Mouse (Mus musculus): ENCODE measurements at regions not wholly inside any gene's neighbourhood (a gene's known extent, or its start where the extent isn't known, plus 50 kb on each side); places are given as distances from the start of the nearest gene placed in this dataset.
"Not testable (repeated sequence)": the region's sequence is repeated elsewhere in the genome, so short reads cannot be mapped to it uniquely, and the experiment has no call there.

DNA sequence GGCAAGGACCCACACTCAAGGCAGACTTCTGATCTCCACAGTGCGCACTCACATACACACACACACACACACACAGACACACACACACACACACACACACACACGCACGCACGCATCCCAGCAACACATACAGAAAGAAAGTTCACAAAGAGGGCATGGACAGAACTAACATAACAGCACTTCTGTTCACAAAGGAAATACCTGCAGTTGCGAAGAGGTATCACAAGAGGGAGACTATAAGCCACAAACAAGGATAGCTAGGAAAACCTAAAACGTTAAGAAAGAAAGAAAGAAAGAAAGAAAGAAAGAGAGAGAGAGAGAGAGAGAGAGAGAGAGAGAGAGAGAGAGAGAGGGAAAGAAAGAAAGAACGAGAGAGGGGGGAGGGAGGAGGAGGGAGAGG lies 336.9 kb downstream of the Rapgef2 start:
- H3K27ac ChIP-seq (replicated peaks); H3K4me3 ChIP-seq; H3K4me2 ChIP-seq (replicated peaks); H3K27me3 ChIP-seq; H3K9me3 ChIP-seq; ATAC-seq (replicated peaks); H3K36me3 ChIP-seq; H3K4me1 ChIP-seq; H3K9ac ChIP-seq (replicated peaks): not testable (repeated sequence)
- WGBS, result 73% methylated on average over 6 of the region's 7 CpGs

DNA sequence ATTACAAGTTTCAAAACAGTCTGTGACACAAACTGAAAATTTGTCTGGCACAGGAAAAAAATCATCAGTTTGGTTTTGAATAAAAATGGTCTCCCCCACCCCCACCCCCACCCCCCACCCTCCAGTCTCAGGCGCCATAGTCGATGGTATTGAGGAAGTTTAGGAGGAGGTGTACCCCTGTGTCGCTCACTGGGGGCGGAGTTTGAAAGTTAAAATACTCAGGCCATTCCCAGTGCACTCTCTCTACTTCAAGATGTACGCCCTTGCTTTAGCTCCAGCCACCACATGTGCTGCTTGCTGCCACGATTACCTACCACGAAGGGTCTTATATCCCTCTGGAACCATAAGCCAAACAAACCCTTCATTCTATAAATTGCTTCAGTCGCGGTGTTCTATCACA lies 337.6 kb downstream of the Rapgef2 start:
- H3K4me1 ChIP-seq, result no peaks in the 10 kb centered on the region
- H3K9me3 ChIP-seq, result no peaks in the 10 kb centered on the region
- ATAC-seq (replicated peaks), result no peak
- 85% methylated on average over 9 of the region's 9 CpGs for WGBS
- no peaks in the 10 kb centered on the region for H3K36me3 ChIP-seq
- no peaks in the 10 kb centered on the region for H3K27me3 ChIP-seq
- no peak overlapping the region for H3K27ac ChIP-seq (replicated peaks)
- H3K4me2 ChIP-seq (replicated peaks), result no peak overlapping the region
- no peak overlapping the region for H3K4me3 ChIP-seq
- H3K9ac ChIP-seq (replicated peaks), result no peak overlapping the region

DNA sequence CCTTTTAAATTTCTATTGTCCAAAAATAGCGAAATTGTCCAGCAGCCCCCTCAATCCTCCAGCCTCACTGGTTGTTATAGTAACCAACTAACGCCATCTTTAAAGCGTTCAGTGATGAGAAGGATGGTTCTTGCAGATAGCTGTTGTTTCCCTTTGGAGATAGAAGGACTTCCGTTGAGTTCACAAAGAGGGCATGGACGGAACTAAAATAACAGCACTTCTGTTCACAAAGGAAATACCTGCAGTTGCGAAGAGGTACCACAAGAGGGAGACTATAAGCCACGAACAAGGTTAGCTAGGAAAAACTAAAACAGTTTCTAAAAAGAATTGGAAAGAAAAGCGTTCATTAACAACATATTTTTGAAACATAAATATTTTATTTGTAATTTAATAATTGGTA lies 338.1 kb downstream of the Rapgef2 start:
- Histone ChIP-seq H3K36me3 (no peaks in the 10 kb centered on the region), H3K9me3 (no peaks in the 10 kb centered on the region), H3K4me3 (no peak overlapping the region), H3K9ac (replicated peaks) (no peak overlapping the region), H3K27ac (replicated peaks) (no peak overlapping the region), H3K4me1 (no peaks in the 10 kb centered on the region), H3K27me3 (no peaks in the 10 kb centered on the region), H3K4me2 (replicated peaks) (no peak overlapping the region)
- 36% methylated on average over 8 of the region's 8 CpGs for WGBS
- ATAC-seq (replicated peaks), result peak; percentile 55; the same call in 1 of the 2 replicates

DNA sequence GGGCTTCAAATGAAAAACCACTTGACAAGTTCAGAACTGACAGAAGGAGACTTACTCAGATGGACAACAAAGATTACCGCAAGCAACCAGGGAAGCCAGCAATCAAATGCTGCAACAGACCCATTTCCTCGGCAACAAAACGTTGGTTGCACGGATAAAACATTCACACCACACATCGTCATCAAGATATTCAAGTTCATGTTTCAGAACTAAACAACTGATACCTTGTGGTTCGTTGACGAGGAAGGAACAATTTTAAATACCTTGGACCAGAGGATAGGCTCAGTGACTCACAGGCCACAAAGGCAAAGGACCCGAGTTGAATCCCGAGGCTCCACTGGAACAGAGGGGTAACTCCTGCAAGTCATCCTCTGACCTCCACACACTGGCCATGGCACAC lies 339.1 kb downstream of the Rapgef2 start:
- ATAC-seq (replicated peaks), result no peak
- Histone ChIP-seq H3K4me3 (no peak overlapping the region), H3K4me2 (replicated peaks) (no peak overlapping the region), H3K9ac (replicated peaks) (no peak overlapping the region), H3K27me3 (no peaks in the 10 kb centered on the region), H3K36me3 (no peaks in the 10 kb centered on the region), H3K27ac (replicated peaks) (no peak overlapping the region), H3K9me3 (no peaks in the 10 kb centered on the region), H3K4me1 (no peaks in the 10 kb centered on the region)
- WGBS, result 89% methylated on average over 9 of the region's 9 CpGs

DNA sequence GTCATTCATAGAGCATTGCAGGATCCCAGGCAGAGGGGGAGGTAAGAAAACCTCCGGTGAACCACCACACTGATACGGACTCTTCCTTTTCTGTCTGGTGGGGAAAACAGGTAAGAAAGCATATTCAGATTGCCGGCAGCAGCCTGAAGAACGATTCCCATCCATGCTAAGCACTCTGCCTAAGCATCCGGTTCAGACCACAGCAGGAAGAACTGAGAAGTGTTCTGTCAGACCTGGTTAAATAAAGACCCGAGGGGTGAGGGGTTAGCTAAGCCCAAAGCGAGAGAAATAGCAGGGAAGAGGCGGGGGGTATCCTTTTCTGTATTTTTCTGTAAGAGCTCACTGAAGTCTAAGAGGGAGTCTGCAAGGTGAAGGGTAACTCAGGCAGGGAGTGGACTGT lies 342.1 kb downstream of the Rapgef2 start:
- no peaks in the 10 kb centered on the region for H3K36me3 ChIP-seq
- no peak for ATAC-seq (replicated peaks)
- H3K27me3 ChIP-seq, result no peaks in the 10 kb centered on the region
- H3K4me2 ChIP-seq (replicated peaks), result no peak overlapping the region
- H3K4me3 ChIP-seq, result no peak overlapping the region
- H3K27ac ChIP-seq (replicated peaks), result no peak overlapping the region
- no peak overlapping the region for H3K9ac ChIP-seq (replicated peaks)
- no peaks in the 10 kb centered on the region for H3K4me1 ChIP-seq
- 69% methylated on average over 8 of the region's 8 CpGs for WGBS
- H3K9me3 ChIP-seq, result no peaks in the 10 kb centered on the region

DNA sequence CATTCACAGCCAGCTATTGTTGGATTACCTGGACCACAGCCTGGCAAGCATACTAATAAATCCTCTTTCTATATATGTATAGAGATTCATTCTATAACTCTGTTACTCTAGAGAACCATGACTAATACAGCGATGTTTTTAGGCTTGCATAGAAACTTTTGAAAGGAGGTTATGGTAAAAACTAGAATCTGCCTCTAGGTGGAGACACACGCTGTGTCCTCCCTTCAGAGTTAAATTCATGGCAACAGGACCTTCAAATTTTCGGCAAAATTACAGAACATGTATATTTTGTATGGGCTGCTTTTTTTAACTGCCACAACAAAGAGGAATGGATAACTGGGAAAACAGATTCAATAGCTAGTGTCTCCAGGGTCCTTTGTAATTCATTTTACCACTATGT lies 353.3 kb downstream of the Rapgef2 start:
- no peaks in the 10 kb centered on the region for H3K9me3 ChIP-seq
- H3K27ac ChIP-seq (replicated peaks), result no peak overlapping the region
- H3K9ac ChIP-seq (replicated peaks), result no peak overlapping the region
- no peaks in the 10 kb centered on the region for H3K27me3 ChIP-seq
- no peak overlapping the region for H3K4me3 ChIP-seq
- no peaks in the 10 kb centered on the region for H3K4me1 ChIP-seq
- no peaks in the 10 kb centered on the region for H3K36me3 ChIP-seq
- no peak for ATAC-seq (replicated peaks)
- no peak overlapping the region for H3K4me2 ChIP-seq (replicated peaks)
- 73% methylated on average over 3 of the region's 3 CpGs for WGBS

DNA sequence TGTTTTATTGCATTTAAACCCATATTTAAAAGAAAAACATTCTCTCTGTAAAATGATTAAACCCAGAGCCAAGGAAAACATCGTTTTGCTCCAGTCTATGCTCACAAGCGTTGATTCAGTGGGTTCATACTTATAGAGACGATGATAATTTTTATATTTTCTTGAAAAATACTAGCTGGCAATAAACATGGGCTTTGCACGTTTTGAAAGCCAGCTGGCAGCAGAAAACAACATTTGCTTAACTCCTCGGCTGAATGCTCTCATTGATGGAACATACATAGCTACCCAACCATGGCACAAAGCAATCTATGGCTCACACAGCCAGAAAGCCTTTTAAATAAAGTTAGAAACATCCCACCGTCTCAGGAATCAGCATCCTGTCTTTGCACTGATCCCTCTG lies 366.5 kb downstream of the Rapgef2 start:
- no peak overlapping the region for H3K4me3 ChIP-seq
- H3K4me1 ChIP-seq, result peaks cover 10% of the 10 kb centered on the region; the same call in 1 of the 2 replicates
- peak; percentile 70 for ATAC-seq (replicated peaks)
- H3K9me3 ChIP-seq, result no peaks in the 10 kb centered on the region
- peak overlapping the region; percentile 43 for H3K4me2 ChIP-seq (replicated peaks)
- no peaks in the 10 kb centered on the region for H3K27me3 ChIP-seq
- no peaks in the 10 kb centered on the region for H3K36me3 ChIP-seq
- H3K27ac ChIP-seq (replicated peaks), result no peak overlapping the region
- WGBS, result 42% methylated on average over 6 of the region's 6 CpGs
- 0 out of 2 replicates have a peak overlapping the region, but pooled peaks have one; percentile 4 for H3K9ac ChIP-seq (replicated peaks)

DNA sequence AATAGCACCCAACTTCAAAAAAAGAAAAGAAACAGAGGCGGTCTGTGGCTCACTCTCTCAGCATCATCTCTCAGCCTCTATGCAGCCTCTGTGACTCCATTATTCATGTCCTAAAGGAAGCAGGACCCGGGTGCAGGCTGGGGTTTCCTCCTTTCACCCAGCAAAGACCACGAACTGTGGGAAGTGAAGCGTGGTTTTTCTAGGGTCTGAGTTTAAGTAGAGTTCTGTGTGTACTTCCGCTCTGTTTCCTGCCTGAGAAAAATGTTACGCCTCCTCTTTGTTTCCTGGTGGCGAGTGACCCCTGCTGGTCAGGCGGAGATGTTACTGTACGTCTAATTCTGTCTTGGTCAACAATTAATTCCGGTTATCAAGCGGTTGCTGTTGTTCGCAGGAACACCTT lies 366.9 kb downstream of the Rapgef2 start:
- Histone ChIP-seq H3K27ac (replicated peaks) (no peak overlapping the region), H3K4me3 (peak overlapping the region; percentile 27), H3K27me3 (no peaks in the 10 kb centered on the region), H3K9me3 (no peaks in the 10 kb centered on the region), H3K36me3 (no peaks in the 10 kb centered on the region), H3K9ac (replicated peaks) (0 out of 2 replicates have a peak overlapping the region, but pooled peaks have one; percentile 4), H3K4me2 (replicated peaks) (peak overlapping the region; percentile 43), H3K4me1 (peaks cover 10% of the 10 kb centered on the region; the same call in 1 of the 2 replicates)
- 12% methylated on average over 12 of the region's 12 CpGs for WGBS
- ATAC-seq (replicated peaks), result peak; percentile 81

DNA sequence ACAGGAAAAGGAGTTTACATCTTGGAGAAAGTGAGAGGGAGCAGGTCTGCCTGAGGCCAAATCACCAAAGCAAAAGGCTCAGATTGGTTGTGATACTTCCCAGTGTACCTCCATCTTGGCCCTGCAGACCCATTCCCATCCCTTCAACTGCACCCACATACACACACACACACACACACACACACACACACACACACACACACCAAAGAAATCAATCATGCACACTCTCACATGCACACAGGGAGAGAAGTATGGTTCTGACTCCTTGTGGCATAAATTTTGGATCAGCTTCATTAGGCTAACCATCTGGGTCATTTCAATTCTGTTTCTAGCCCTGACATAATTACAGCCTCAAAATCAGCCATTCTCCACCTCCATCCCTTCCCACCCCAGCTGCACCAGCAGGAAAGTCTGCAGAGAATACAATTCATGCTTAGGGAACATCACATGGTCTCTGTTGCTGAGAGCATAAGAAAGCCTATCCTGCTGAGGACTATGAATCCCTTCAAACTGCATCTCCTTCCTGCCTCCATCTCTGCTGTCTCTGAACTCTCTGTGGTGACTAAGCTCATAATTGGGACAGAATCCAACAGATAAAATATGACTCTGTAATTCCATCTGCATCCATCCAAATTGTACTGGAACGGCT lies 378.0 kb downstream of the Rapgef2 start:
- whole genome bisulfite sequencing, result 32% methylated on average over 1 of the region's 1 CpGs
- Histone ChIP-seq H3K9me3 (no peaks in the 10 kb centered on the region), H3K4me1 (0 out of 2 replicates have a peak, but pooled peaks cover 5% of the 10 kb centered on the region), H3K9ac (replicated peaks) (no peak overlapping the region), H3K4me2 (replicated peaks) (no peak overlapping the region), H3K4me3 (no peak overlapping the region), H3K27me3 (no peaks in the 10 kb centered on the region), H3K36me3 (no peaks in the 10 kb centered on the region), H3K27ac (replicated peaks) (no peak overlapping the region)
- ATAC-seq (replicated peaks), result peak; percentile 73

DNA sequence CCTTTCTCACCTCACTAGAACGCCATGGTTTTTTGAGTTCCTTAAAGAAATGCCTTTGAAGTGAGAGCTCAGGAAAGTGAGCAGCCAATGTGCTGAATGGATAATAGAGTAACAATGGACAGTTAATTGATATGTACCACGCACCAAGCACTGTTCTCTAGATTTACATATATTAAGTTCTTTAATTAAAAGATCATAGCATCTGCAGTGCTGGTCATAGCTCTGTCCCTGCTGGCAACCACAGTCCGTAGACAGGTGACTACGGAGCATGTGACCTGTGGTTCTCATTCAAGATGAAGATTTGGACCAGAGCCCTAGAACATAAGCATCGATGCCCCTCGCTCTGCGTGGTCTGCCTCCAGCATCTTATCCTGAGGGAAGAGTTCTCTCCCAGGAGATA lies 378.5 kb downstream of the Rapgef2 start:
- WGBS, result 54% methylated on average over 7 of the region's 7 CpGs

DNA sequence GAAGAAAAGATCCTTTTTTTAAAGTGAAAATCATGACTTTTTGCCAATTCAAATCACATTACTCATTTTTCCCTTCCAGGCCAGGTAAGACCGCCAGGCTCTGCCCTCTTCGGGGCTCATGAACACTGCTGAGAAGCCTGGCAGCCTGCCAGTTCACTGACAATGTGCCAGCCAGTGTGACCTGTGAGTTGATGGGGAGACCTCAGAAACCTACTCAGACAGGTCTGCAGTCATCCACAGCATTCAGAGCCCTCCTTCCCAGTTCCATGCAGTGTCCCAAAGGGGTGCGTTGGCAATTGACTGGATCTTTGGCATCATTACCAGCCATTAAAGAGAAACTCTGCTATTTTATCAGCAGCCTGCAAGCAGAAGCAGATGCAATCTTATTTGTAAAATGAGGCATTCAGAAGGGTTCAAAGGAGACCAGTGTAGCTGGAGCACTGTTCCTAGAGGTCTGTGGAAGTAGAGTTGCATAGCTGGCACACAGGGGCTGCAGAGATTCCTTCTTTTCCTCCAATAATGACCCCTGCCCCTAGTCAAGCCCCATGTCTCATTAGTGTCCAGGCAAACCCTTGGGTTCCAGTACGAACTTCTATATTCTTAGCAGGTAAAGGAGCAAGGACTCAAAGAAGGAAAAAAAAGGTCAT lies 384.4 kb downstream of the Rapgef2 start:
- peak overlapping the region; percentile 51; the same call in 1 of the 2 replicates for H3K27ac ChIP-seq (replicated peaks)
- WGBS, result 8% methylated on average over 4 of the region's 4 CpGs
- H3K4me3 ChIP-seq, result no peak overlapping the region
- no peak overlapping the region for H3K4me2 ChIP-seq (replicated peaks)
- no peaks in the 10 kb centered on the region for H3K9me3 ChIP-seq
- H3K36me3 ChIP-seq, result no peaks in the 10 kb centered on the region
- ATAC-seq (replicated peaks), result peak; percentile 83
- peaks cover 15% of the 10 kb centered on the region for H3K4me1 ChIP-seq
- H3K9ac ChIP-seq (replicated peaks), result no peak overlapping the region
- no peaks in the 10 kb centered on the region for H3K27me3 ChIP-seq

More for the DNA sequence above, 378.5 kb downstream of the Rapgef2 start:
- H3K9me3 ChIP-seq, result no peaks in the 10 kb centered on the region
- no peak overlapping the region for H3K4me2 ChIP-seq (replicated peaks)
- H3K9ac ChIP-seq (replicated peaks), result no peak overlapping the region
- no peak overlapping the region for H3K4me3 ChIP-seq
- no peaks in the 10 kb centered on the region for H3K36me3 ChIP-seq
- H3K4me1 ChIP-seq, result 0 out of 2 replicates have a peak, but pooled peaks cover 5% of the 10 kb centered on the region
- ATAC-seq (replicated peaks), result 0 out of 2 replicates have a peak, but pooled peaks have one; percentile 27
- H3K27ac ChIP-seq (replicated peaks), result no peak overlapping the region
- H3K27me3 ChIP-seq, result no peaks in the 10 kb centered on the region

DNA sequence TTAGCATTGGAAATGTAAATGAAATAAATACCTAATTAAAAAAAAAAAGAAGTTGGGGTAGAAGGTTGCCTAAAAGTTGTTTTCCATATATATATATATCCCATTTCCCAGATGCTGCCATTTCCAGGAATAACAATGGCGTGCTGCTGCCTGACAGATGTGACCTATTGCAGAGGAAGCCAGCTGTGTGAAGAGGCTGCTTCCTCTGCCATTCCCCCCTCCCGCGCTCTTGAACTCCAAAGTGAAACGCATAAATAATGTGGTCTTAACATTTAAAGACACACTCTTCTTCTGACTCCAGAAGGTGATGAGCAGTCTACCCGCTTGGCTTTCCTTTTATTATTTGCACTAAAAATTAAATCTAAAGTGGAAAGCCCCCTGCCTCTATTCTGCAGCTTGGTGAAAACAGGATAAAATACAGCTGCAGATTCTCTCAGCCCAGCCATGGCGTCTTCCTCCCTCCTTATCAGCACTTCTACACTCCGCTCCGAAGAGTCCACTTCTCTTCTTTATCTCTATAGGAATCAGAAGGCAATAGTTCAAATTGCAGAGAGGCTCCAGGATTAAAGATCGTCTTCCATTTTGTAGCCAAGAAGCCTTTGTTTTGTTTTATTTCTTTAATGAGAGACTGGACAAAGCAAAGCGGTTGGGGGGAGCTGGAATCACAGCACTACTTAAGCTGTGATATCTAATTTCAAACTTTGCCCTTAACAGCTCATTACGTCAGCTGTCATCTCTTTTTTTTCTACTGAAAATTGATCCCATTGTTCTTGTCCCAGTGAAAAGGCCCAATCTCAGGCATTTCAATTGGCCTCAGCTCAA lies 385.1 kb downstream of the Rapgef2 start:
- WGBS, result 23% methylated on average over 11 of the region's 11 CpGs
- Histone ChIP-seq H3K36me3 (no peaks in the 10 kb centered on the region), H3K4me1 (peaks cover 15% of the 10 kb centered on the region), H3K9me3 (no peaks in the 10 kb centered on the region), H3K4me3 (no peak overlapping the region), H3K4me2 (replicated peaks) (peak overlapping the region; percentile 12; the same call in 1 of the 2 replicates), H3K27ac (replicated peaks) (peak overlapping the region; percentile 51), H3K9ac (replicated peaks) (no peak overlapping the region), H3K27me3 (no peaks in the 10 kb centered on the region)
- peak; percentile 42 for ATAC-seq (replicated peaks)

Measured in forebrain, embryonic 15.5 days (tissue).